Comparison of ENCODE assay signal across 8 mouse cellular contexts in genomic region chrX:50842046-50842445, GRCm38 (mm10). TPM values are rescaled to one million over a fixed set of nuclear protein-coding genes. Genes with fewer than 3 reads are reported as not detected.
DNase-seq lines count a peak whose midpoint lies in the region; ATAC-seq and TF ChIP-seq lines count a peak whose summit lies in the region.

No protein-coding gene starts in this region.

- H3K36me3 ChIP-seq in kidney, embryonic 15.5 days, result no peaks in the 10 kb centered on the region
- no peaks in the 10 kb centered on the region for H3K36me3 ChIP-seq in intestine, embryonic 14.5 days (ENCODE audit: control insufficient read depth, insufficient read depth, low read length)
- no peaks in the 10 kb centered on the region for H3K36me3 ChIP-seq in neural tube, embryonic 15.5 days

- no peaks in the 10 kb centered on the region for H3K4me1 ChIP-seq in kidney, embryonic 15.5 days
- no peaks in the 10 kb centered on the region; the same call in 1 of the 2 replicates for H3K4me1 ChIP-seq in bone marrow macrophage, adult 2 months (ENCODE audit: control insufficient read depth, insufficient read depth, low read length)
- no peaks in the 10 kb centered on the region for H3K4me1 ChIP-seq in intestine, embryonic 14.5 days (replicated peaks; ENCODE audit: control insufficient read depth, insufficient read depth, low read length)
- peaks cover 3% of the 10 kb centered on the region; the same call in 1 of the 2 replicates for H3K4me1 ChIP-seq in neural tube, embryonic 15.5 days

- peak overlapping the region; percentile 77 for H3K4me2 ChIP-seq in kidney, embryonic 15.5 days
- H3K4me2 ChIP-seq in intestine, embryonic 14.5 days (ENCODE audit: low read length), result peak overlapping the region; percentile 57
- H3K4me2 ChIP-seq in neural tube, embryonic 15.5 days, result peak overlapping the region; percentile 89

- H3K9ac ChIP-seq in kidney, embryonic 15.5 days, result no peak overlapping the region
- H3K9ac ChIP-seq in intestine, embryonic 14.5 days (ENCODE audit: low read length), result no peak overlapping the region
- no peak overlapping the region for H3K9ac ChIP-seq in neural tube, embryonic 15.5 days (replicated peaks)

- peak overlapping the region; percentile 53 for H3K4me3 ChIP-seq in kidney, embryonic 15.5 days (replicated peaks)
- H3K4me3 ChIP-seq in bone marrow macrophage, adult 2 months (ENCODE audit: insufficient read depth, low read length), result peak overlapping the region; percentile 59
- H3K4me3 ChIP-seq in intestine, embryonic 14.5 days (ENCODE audit: low read depth, low read length), result peak overlapping the region; percentile 44; the same call in 1 of the 2 replicates
- H3K4me3 ChIP-seq in neural tube, embryonic 15.5 days (replicated peaks), result peak overlapping the region; percentile 47

- no peak for TF ChIP-seq CTCF in bone marrow macrophage, adult 2 months (IDR thresholded peaks at IDR 0.05; ENCODE audit: low read depth, low read length)

- WGBS in kidney, embryonic 15.5 days, result 48% methylated on average over 9 of the region's 9 CpGs
- 43% methylated on average over 8 of the region's 9 CpGs for WGBS in intestine, embryonic 14.5 days
- WGBS in neural tube, embryonic 15.5 days, result 50% methylated on average over 9 of the region's 9 CpGs

- no peak for TF ChIP-seq POLR2A in bone marrow macrophage, adult 2 months (IDR thresholded peaks at IDR 0.05; ENCODE audit: borderline replicate concordance, low read depth, low read length)

- H3K27ac ChIP-seq in kidney, embryonic 15.5 days, result no peak overlapping the region
- H3K27ac ChIP-seq in bone marrow macrophage, adult 2 months (ENCODE audit: insufficient read depth, low read depth, low read length), result no peak overlapping the region
- H3K27ac ChIP-seq in intestine, embryonic 14.5 days (ENCODE audit: low read depth), result no peak overlapping the region
- no peak overlapping the region for H3K27ac ChIP-seq in neural tube, embryonic 15.5 days (replicated peaks)

- H3K9me3 ChIP-seq in kidney, embryonic 15.5 days (replicated peaks), result no peaks in the 10 kb centered on the region
- H3K9me3 ChIP-seq in intestine, embryonic 14.5 days (ENCODE audit: control insufficient read depth, low read length), result no peaks in the 10 kb centered on the region
- H3K9me3 ChIP-seq in neural tube, embryonic 15.5 days (replicated peaks), result no peaks in the 10 kb centered on the region

- no peak for DNase-seq in kidney, adult 8-10 months
- no peak for DNase-seq in intestine, embryonic 14.5 days (ENCODE audit: low spot score)
- no peak for DNase-seq in embryo, embryonic 9.5 days (ENCODE audit: extremely low spot score)
- DNase-seq in right cerebral cortex, postnatal 10 days (ENCODE audit: low spot score in 2 of 2), result no peak
- DNase-seq in kidney, postnatal 14 days, result no peak

- ATAC-seq in kidney, embryonic 15.5 days (replicated peaks; ENCODE audit: low FRiP score), result no peak
- ATAC-seq in intestine, embryonic 14.5 days (replicated peaks; ENCODE audit: low FRiP score, low TSS enrichment, low read depth), result 0 out of 2 replicates have a peak, but pooled peaks have one; percentile 28
- ATAC-seq in neural tube, embryonic 15.5 days (ENCODE audit: low FRiP score), result no peak; the same call in 1 of the 2 replicates

- H3K27me3 ChIP-seq in kidney, embryonic 15.5 days, result peaks cover 37% of the 10 kb centered on the region
- peaks cover 5% of the 10 kb centered on the region; the same call in 1 of the 2 replicates for H3K27me3 ChIP-seq in intestine, embryonic 14.5 days (replicated peaks; ENCODE audit: control insufficient read depth, insufficient read depth, low read length)
- H3K27me3 ChIP-seq in neural tube, embryonic 15.5 days (replicated peaks), result 0 out of 2 replicates have a peak, but pooled peaks cover 4% of the 10 kb centered on the region

RNA-seq across cellular contexts. Expression of gene Stk26, which starts 1.2 kb away (rescaled TPM):
- polyA plus RNA-seq in kidney, embryonic 15.5 days (2015; fragmentation: Nextera tagmentation; extraction: Ambion mirVana), result 4.2 and 5.4 TPM in 2 replicates
- polyA plus RNA-seq in bone marrow macrophage, adult 2 months (2012; ENCODE audit: insufficient read depth, insufficient read length, missing spikeins), result 0.59 and 1.1 TPM in 2 replicates
- polyA plus RNA-seq in intestine, embryonic 14.5 days (2014; fragmentation: Nextera tagmentation; extraction: Ambion mirVana), result 6.1 and 7.3 TPM in 2 replicates
- polyA plus RNA-seq in neural tube, embryonic 15.5 days (2015; fragmentation: Nextera tagmentation; extraction: Ambion mirVana), result 0.60 and 3.1 TPM in 2 replicates
